Mouse (Mus musculus) heart, embryonic 15.5 days (tissue): Measurements from ENCODE around the gene Tmem88. TPM values are rescaled to one million over a fixed set of nuclear protein-coding genes. Genes with fewer than 3 reads are reported as not detected.

Experiments
- ATAC-seq: fragments of 200-750 bp; cut with Nextera tagmentation; replicated peaks from 2 replicates; pipeline ENCODE4 v1.8.0; 2017; ENCODE audit warnings: low read depth, moderate TSS enrichment; ENCODE audit not compliant: insufficient number of reproducible peaks, insufficient read depth, low FRiP score
- H3K27ac ChIP-seq: fragments of 300-500 bp; sonication (generic); 2 replicates; pipeline ENCODE4 v1.5.1; 2015; ENCODE audit warnings: mild to moderate bottlenecking, inconsistent platforms
- H3K27me3 ChIP-seq: fragments of 300-500 bp; sonication (generic); 2 replicates; pipeline ENCODE4 v1.6.1; 2015; ENCODE audit warnings: inconsistent platforms
- H3K36me3 ChIP-seq: fragments of 300-500 bp; sonication (generic); 2 replicates; pipeline ENCODE4 v1.6.1; 2015; ENCODE audit warnings: mild to moderate bottlenecking, inconsistent platforms
- H3K4me1 ChIP-seq: fragments of 300-500 bp; sonication (generic); replicated peaks from 2 replicates; pipeline ENCODE4 v1.6.1; 2015; ENCODE audit warnings: inconsistent platforms
- H3K4me2 ChIP-seq: fragments of 300-500 bp; sonication (generic); 2 replicates; pipeline ENCODE4 v1.6.1; 2015; ENCODE audit warnings: inconsistent platforms, mild to moderate bottlenecking, moderate library complexity
- H3K4me3 ChIP-seq: fragments of 300-500 bp; sonication (generic); 2 replicates; pipeline ENCODE4 v1.5.1; 2015; ENCODE audit warnings: mild to moderate bottlenecking, inconsistent platforms
- H3K9ac ChIP-seq: fragments of 300-500 bp; sonication (generic); 2 replicates; pipeline ENCODE4 v1.6.1; 2015; ENCODE audit warnings: mild to moderate bottlenecking, inconsistent platforms
- H3K9me3 ChIP-seq: fragments of 300-500 bp; sonication (generic); replicated peaks from 2 replicates; pipeline ENCODE4 v1.6.1; 2016; ENCODE audit warnings: inconsistent platforms
- WGBS: fragments of 180-500 bp; shearing (Covaris S2); methylation state at CpG from one replicate; pipeline ENCODE4 v1.1.7; 2015; ENCODE audit warnings: mixed read lengths; 5-methylcytosine and 5-hydroxymethylcytosine counted together
- polyA plus RNA-seq: library from polyadenylated mRNA; unstranded; fragments of >200 nt; fragmentation: Nextera tagmentation; extraction: Ambion mirVana; gene quantifications from 2 replicates; pipeline ENCODE4 v1.2.1, GENCODE M21; 2015

Gene Tmem88
- 37.3 and 40.6 TPM in 2 replicates for polyA plus RNA-seq

DNA sequence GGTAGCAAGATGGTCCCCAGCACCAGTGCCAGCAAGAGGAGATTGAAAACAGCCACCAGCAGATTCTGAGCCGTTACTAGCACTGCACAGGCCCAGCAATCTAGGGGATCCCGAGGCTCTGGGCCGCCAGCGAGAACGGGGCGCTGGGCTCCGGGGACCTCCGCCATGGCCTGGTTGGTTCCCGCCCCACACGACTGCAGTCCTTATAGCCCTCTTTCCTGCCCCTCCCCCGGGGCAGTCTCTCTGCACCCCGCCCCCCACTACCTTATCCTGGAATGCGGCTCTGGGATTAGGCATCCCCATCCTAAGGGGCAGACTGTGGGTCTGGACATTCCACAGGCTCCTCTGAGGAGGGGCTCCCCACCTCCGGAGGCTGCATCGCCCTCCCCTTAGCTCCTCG is at the start of gene Tmem88:
TSS of gene Tmem88 (minus strand) at position 176 of the 400 bp plus-strand sequence.
- peaks cover 53% of the 10 kb centered on the region for H3K4me1 ChIP-seq
- peak within 1 kb of the TSS; percentile 87 for H3K4me3 ChIP-seq
- H3K27ac ChIP-seq: peak within 1 kb of the TSS; percentile 99
- ATAC-seq: no peak
- 11% methylated on average over 16 of the region's 16 CpGs for WGBS
- peaks cover 33% of the 10 kb centered on the region for H3K36me3 ChIP-seq
- peak within 1 kb of the TSS; percentile 94 for H3K9ac ChIP-seq
- no peaks in the 10 kb centered on the region for H3K27me3 ChIP-seq
- no peaks in the 10 kb centered on the region for H3K9me3 ChIP-seq
- H3K4me2 ChIP-seq: peak within 1 kb of the TSS; percentile 82

DNA sequence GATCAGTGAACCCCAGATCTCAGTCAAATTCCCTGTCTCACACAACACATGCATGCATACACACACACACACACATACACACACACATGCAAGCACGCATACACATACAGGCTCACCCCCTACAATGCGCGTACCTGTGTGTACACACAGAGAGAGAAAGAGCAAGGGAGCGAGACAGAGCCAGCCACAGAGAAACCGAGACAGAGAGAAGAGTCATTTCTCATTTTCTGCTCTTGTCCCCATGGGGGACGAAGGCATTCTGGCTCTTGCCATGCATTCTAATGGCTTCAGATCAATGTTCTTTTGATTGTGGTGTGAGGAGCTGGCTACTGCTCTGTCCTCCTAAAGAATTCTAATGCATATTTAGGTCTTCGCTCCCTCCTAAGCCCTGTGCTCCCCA is 49.3 kb upstream of the Tmem88 start:
- H3K4me1 ChIP-seq: peaks cover 13% of the 10 kb centered on the region
- H3K36me3 ChIP-seq: no peaks in the 10 kb centered on the region
- WGBS: 90% methylated on average over 7 of the region's 7 CpGs
- no peak for ATAC-seq
- H3K9me3 ChIP-seq: no peaks in the 10 kb centered on the region
- H3K27me3 ChIP-seq: no peaks in the 10 kb centered on the region
- no peak overlapping the region for H3K27ac ChIP-seq
- H3K4me2 ChIP-seq: no peak overlapping the region
- H3K4me3 ChIP-seq: no peak overlapping the region
- no peak overlapping the region for H3K9ac ChIP-seq

DNA sequence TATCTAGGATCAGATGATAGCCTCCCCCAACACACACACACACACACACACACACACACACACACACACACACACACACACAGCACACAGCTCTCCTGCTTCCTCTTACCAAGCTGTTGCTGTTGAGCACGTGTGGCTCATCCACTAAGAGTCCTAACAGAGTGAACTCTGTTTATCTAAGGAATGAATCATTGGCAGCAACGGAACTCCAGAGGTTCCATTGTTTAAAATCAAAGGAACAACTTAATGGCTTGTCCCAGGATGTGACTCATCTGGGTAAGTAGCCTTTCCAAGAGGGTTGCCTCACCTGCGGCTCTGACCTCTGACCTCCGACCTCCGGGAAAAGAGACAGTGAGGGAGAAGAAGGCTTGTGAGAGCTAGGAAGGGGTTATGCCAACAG is 45.3 kb upstream of the Tmem88 start:
- Histone ChIP-seq H3K36me3 (no peaks in the 10 kb centered on the region), H3K27me3 (no peaks in the 10 kb centered on the region), H3K4me1 (0 out of 2 replicates have a peak, but pooled peaks cover 3% of the 10 kb centered on the region), H3K27ac (peak overlapping the region; percentile 31; the same call in 1 of the 2 replicates), H3K9ac (no peak overlapping the region), H3K4me2 (no peak overlapping the region), H3K4me3 (no peak overlapping the region), H3K9me3 (no peaks in the 10 kb centered on the region)
- peak; percentile 31; the same call in 1 of the 2 replicates for ATAC-seq
- 29% methylated on average over 5 of the region's 5 CpGs for WGBS

DNA sequence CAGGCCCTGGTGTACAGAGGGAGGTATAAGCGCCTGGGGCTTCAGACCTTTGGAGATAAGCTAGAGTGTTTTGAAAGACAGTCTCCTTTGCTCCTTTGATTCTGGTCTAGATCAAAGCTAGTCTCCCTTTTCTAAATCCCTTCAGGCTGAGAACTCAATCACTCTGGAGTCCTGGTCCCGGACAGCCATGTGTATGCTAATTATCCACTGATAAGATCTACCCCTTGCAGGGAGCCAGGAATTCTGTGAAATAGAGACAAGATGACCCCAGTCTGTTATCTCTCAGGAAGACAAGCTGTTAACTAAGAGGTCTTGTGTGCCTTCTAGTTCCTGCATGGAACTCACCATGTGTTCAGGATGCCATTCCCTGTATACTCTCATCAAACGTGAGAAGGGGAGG is 39.3 kb upstream of the Tmem88 start:
- H3K4me2 ChIP-seq: no peak overlapping the region
- no peak for ATAC-seq
- H3K4me1 ChIP-seq: peaks cover 1% of the 10 kb centered on the region; the same call in 1 of the 2 replicates
- no peaks in the 10 kb centered on the region for H3K9me3 ChIP-seq
- 45% methylated on average over 3 of the region's 3 CpGs for WGBS
- no peak overlapping the region for H3K9ac ChIP-seq
- no peaks in the 10 kb centered on the region for H3K36me3 ChIP-seq
- H3K27ac ChIP-seq: no peak overlapping the region
- H3K4me3 ChIP-seq: no peak overlapping the region
- H3K27me3 ChIP-seq: no peaks in the 10 kb centered on the region

DNA sequence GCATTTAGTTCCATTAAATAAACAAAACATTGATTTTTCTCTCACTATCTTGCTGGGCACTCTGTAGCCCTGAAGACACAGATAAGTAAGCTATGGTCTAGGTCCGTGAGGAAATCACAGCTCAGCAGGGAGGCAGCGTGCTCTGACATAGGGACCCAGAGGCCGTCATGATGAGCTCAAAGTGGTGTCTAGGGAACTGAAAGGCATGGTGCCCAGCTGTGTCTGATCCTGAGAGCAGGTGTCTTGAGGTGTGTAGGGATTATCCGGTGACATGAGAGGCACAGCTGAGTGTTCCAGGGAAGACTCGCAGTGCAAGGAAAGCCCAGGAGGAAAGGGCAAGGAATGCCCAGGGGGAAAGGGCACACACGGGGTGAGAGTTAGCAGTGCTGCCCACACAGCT is 35.2 kb upstream of the Tmem88 start:
- no peak for ATAC-seq
- no peaks in the 10 kb centered on the region for H3K9me3 ChIP-seq
- no peak overlapping the region for H3K9ac ChIP-seq
- WGBS: 58% methylated on average over 6 of the region's 6 CpGs
- H3K27ac ChIP-seq: no peak overlapping the region
- H3K4me2 ChIP-seq: no peak overlapping the region
- H3K27me3 ChIP-seq: no peaks in the 10 kb centered on the region
- peaks cover 9% of the 10 kb centered on the region for H3K4me1 ChIP-seq
- H3K4me3 ChIP-seq: no peak overlapping the region
- H3K36me3 ChIP-seq: no peaks in the 10 kb centered on the region

DNA sequence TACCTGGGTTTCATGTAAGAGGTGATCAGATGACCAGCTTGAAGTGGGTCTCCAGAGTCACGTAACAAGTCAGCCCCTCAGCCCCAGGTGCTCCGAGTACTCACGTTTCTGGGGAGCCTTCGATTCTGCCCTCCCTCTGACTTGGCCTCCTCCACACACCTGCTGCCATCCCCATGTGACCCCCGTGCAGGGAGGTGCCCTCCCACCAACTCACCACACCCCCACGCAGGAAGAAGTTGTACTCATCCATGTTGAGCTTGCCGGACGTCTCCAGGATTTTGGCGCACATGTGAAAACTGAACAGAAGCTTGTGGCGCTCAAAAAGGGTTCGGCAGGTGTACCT is 34.6 kb upstream of the Tmem88 start:
- 68% methylated on average over 11 of the region's 11 CpGs for WGBS
- H3K4me1 ChIP-seq: peaks cover 9% of the 10 kb centered on the region
- H3K9me3 ChIP-seq: no peaks in the 10 kb centered on the region
- no peak overlapping the region for H3K27ac ChIP-seq
- no peak overlapping the region for H3K4me2 ChIP-seq
- H3K36me3 ChIP-seq: no peaks in the 10 kb centered on the region
- H3K9ac ChIP-seq: no peak overlapping the region
- ATAC-seq: no peak
- H3K27me3 ChIP-seq: no peaks in the 10 kb centered on the region
- H3K4me3 ChIP-seq: no peak overlapping the region

DNA sequence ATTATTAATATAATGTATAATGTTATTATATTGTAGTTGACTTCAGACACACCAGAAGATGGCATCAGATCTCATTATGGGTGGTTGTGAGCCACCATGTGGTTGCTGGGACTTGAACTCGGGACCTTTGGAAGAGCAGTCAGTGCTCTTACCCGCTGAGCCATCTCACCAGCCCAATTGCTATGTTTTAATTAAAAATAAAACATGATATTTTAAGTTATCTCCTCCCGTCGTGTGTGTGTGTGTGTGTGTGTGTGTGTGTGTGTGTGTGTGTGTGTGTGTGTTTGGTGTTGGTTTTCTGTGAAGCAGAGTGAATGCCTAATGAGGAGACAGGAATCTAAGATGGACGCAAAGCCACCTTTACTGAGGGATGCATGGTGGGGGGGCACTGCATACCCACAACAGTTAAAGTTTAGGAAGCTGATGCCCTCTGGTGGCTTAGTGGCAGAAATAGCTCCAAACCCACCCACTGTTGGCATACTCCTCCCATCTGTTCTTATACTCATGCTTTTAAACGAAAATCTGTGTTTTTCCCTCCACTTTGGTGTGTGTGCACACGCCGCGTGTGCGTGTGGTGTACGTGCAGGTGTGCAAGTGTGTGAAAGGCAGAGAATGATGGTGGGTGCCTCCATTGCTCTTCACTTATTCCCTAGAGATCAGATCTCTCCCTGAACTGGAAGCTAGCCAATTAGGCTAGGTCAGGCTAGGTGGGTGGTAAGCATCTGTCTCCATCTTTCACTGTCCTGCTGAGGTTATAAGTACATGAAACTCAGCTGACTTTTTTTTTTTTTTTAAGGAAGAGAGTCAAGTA is 34.0 kb upstream of the Tmem88 start:
- H3K9me3 ChIP-seq: no peaks in the 10 kb centered on the region
- no peak overlapping the region for H3K4me3 ChIP-seq
- WGBS: 35% methylated on average over 11 of the region's 11 CpGs
- H3K27me3 ChIP-seq: no peaks in the 10 kb centered on the region
- H3K9ac ChIP-seq: no peak overlapping the region
- H3K36me3 ChIP-seq: no peaks in the 10 kb centered on the region
- ATAC-seq: peak; percentile 76
- no peak overlapping the region for H3K4me2 ChIP-seq
- no peak overlapping the region for H3K27ac ChIP-seq
- H3K4me1 ChIP-seq: peaks cover 9% of the 10 kb centered on the region

DNA sequence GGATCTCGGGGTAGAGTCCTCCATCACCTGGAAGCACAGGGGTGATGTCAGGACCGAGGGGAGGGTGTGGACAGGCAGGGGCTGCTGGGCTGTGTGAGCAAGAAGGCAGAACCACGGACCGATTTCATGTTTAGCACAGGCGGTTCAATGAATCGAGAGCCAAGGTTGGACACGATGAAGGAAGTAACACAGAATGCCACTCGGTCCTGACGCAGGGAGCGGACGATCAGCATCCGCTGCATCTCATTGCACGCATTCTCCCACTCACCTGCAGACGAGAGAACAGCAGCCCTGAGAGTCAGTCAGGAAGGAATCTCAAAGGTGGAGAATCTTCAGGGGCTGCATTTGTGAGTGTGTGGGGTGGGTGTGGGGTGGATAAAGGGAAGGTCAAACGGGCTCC is 32.6 kb upstream of the Tmem88 start:
- Histone ChIP-seq H3K4me1 (peaks cover 9% of the 10 kb centered on the region), H3K36me3 (no peaks in the 10 kb centered on the region), H3K9me3 (no peaks in the 10 kb centered on the region), H3K4me3 (no peak overlapping the region), H3K4me2 (no peak overlapping the region), H3K27ac (no peak overlapping the region), H3K9ac (no peak overlapping the region), H3K27me3 (no peaks in the 10 kb centered on the region)
- ATAC-seq: no peak
- 86% methylated on average over 15 of the region's 15 CpGs for WGBS

DNA sequence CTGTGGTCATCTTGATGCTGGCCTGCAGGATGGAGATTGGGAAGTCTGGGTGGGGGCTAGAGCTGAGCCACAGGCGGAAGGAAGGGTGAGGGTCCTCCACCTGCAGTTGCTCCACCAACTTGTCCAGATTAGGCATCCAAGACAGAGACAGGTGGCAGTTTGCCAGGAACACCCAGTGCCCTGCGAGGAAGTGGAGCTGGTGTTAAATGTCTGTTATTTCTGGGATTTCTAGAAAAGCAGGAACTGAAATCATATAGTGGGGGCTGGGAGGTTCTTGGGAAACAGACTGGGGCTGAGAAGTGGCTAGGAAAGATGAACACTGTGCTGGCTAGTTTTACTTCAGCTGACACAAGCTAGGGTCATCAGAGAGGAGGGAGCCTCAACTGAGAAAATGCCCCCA is 31.3 kb upstream of the Tmem88 start:
- H3K27me3 ChIP-seq: no peaks in the 10 kb centered on the region
- no peak overlapping the region for H3K9ac ChIP-seq
- H3K4me2 ChIP-seq: no peak overlapping the region
- no peak overlapping the region for H3K27ac ChIP-seq
- WGBS: 25% methylated on average over 2 of the region's 2 CpGs
- H3K36me3 ChIP-seq: no peaks in the 10 kb centered on the region
- no peaks in the 10 kb centered on the region for H3K9me3 ChIP-seq
- ATAC-seq: 0 out of 2 replicates have a peak, but pooled peaks have one; percentile 18
- no peak overlapping the region for H3K4me3 ChIP-seq
- peaks cover 9% of the 10 kb centered on the region for H3K4me1 ChIP-seq

DNA sequence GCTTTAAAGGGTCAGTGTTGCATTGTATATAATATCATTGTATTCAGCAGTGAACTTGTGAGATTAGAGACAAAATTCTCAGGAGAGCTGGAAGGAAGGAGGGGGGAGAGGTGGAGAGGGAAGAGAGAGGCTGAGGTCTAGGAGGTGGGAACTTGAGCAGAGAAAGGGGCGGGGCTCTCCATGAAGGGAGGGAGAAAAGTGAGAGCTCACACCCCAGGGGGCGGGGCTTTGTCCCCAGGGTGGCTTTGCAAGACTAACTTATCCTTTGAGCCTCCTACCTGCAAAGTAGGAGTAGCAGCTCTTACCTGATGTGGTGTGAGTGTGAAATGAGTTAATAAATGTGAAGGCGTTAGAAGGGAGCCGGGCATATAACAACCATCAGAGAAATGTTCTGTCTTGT is 30.7 kb upstream of the Tmem88 start:
- H3K9me3 ChIP-seq: no peaks in the 10 kb centered on the region
- WGBS: 29% methylated on average over 4 of the region's 4 CpGs
- H3K36me3 ChIP-seq: no peaks in the 10 kb centered on the region
- H3K4me3 ChIP-seq: no peak overlapping the region
- H3K9ac ChIP-seq: no peak overlapping the region
- H3K27ac ChIP-seq: no peak overlapping the region
- no peaks in the 10 kb centered on the region for H3K27me3 ChIP-seq
- no peak; the same call in 1 of the 2 replicates for ATAC-seq
- H3K4me2 ChIP-seq: no peak overlapping the region
- H3K4me1 ChIP-seq: peaks cover 9% of the 10 kb centered on the region

DNA sequence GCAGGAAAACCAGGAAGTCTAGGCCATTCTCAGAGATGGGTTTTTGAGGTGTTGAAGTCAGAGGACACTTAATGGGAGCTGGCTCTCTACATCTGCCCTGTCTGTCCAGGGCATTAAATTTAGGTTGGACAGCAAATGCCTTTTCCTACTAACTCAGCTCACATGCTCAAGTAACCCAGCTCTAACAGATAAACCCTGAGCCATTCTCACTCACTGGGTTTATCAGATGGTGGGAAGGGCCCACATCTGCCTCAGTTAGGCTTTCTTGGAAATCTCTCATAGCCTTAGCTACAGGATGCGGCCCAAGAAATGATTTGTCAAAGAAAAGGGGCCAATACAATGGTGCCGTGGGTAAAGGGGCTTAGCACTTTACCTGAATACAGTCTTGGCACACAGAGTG is 28.2 kb upstream of the Tmem88 start:
- 80% methylated on average over 2 of the region's 2 CpGs for WGBS
- Histone ChIP-seq H3K27ac (no peak overlapping the region), H3K4me2 (no peak overlapping the region), H3K4me3 (no peak overlapping the region), H3K4me1 (peaks cover 10% of the 10 kb centered on the region), H3K9ac (no peak overlapping the region), H3K27me3 (peaks cover 16% of the 10 kb centered on the region), H3K9me3 (no peaks in the 10 kb centered on the region), H3K36me3 (no peaks in the 10 kb centered on the region)
- no peak for ATAC-seq

DNA sequence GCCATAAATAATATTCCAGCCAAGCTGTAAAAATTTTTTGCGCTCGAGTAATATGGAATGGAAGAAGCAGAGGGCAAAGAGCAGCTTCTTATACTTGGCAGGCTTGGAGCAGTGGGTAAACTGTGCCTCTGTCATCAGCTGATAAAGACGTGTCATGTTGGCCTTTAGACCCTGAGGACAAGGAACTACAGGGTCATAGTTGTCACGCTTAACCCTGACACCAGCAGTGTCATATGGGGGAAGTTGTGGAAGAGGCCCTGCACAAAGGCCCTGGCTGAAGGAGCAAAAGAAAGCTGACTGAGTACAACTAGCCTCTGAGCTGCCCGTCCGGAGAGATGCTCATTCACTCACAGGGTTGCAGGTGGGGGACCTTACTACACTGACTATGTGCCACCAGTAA is 25.9 kb upstream of the Tmem88 start:
- Histone ChIP-seq H3K27me3 (peaks cover 21% of the 10 kb centered on the region), H3K4me2 (no peak overlapping the region), H3K4me1 (peaks cover 27% of the 10 kb centered on the region), H3K27ac (no peak overlapping the region), H3K4me3 (no peak overlapping the region), H3K36me3 (no peaks in the 10 kb centered on the region), H3K9me3 (no peaks in the 10 kb centered on the region), H3K9ac (no peak overlapping the region)
- no peak for ATAC-seq
- WGBS: 50% methylated on average over 6 of the region's 6 CpGs
